Mouse (Mus musculus) stomach, postnatal 0 days (tissue): ENCODE measurements around the gene Llph.

ENCODE experiments used
- CTCF ChIP-seq: IDR thresholded peaks from 2 replicates; pipeline ENCODE4 v1.5.1; 2016; ENCODE audit warnings: antibody characterized with exemption, low read depth, mild to moderate bottlenecking, moderate library complexity
- EP300 ChIP-seq: optimal IDR thresholded peaks from 2 replicates; pipeline ENCODE3; 2016; ENCODE audit warnings: antibody characterized with exemption

DNA sequence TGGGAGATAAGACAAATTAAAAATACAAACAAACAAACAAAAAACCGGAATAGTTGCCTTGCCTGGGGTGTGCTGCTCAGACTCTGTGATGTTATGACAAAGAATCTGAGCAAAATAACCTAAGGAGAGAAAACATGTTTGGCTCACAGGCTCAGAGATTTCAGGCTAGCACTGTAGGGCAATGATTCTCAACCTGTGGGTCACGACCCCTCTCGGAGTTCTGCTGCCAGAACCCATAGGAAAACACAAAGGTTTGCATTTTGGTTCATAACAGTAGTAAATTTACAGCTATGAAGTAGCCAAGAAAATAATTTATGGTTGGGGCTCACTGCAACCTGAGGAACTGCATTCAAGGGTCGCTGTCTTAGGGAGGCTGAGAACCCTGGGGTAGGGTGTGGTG is 34.6 kb upstream of the Llph start:
- TF ChIP-seq CTCF = no peak
- TF ChIP-seq EP300 = no peak
